Mouse (Mus musculus): ENCODE data around the gene Qdpr. TPM values are rescaled to one million over a fixed set of nuclear protein-coding genes. Genes with fewer than 3 reads are reported as not detected.

The Qdpr gene
- polyA plus RNA-seq, 1 experiment: 84.8 TPM

DNA sequence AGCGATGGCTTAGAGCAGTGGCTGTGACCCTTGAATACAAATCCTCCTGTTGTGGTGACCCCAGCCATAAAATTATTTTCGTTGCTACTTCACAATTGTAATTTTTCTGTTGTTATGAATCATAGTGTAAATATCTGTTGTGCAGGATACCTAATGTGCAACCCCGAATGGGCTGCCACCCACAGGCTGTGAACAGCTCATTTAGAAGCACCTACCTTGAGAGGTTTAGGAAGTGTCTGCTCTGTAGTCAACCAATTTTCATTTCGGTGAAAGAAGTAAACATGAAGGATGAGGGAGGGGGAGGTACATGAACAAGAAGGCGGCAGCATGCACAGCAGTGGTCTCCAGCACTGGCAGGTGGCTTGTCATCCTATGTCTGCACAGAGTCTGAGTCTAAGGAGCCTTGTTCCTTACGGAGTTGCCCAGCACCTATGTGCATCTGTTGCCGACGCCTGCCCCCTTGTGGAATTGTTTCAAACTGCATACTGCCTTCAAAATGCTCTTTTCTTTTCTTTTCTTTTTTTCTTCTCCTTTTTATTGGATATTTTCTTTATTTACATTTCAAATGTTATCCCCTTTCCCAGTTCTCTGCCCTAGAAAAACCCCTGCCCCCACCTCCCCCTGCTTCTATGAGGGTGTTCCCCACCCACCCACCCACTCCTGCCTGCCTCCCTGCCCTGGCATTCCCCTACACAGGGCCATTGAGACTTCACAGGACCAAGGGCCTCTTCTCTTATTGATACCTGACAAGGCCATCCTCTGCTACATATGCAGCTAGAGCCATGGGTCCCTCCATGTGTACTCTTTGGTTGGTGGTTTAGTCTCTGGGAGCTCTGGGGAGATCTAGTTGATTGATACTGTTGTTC, 25.8 kb downstream of the Qdpr start:
- no peak for TF ChIP-seq POLR2A (IDR thresholded peaks at IDR 0.05; ENCODE audit: low read depth, low read length)
- TF ChIP-seq CTCF (IDR thresholded peaks at IDR 0.05; ENCODE audit: extremely low read depth, insufficient read length, insufficient replicate concordance, low read depth, low read length): peak; percentile 63; the same call in 1 of the 2 replicates
- Histone ChIP-seq H3K27ac (ENCODE audit: insufficient read depth, low read depth, low read length) (no peak overlapping the region), H3K27me3 (ENCODE audit: control insufficient read depth, insufficient read depth, low read length) (no peaks in the 10 kb centered on the region), H3K4me1 (ENCODE audit: control insufficient read depth, insufficient read depth, insufficient read length, low read length) (peaks cover 3% of the 10 kb centered on the region), H3K36me3 (ENCODE audit: control insufficient read depth, insufficient read depth, low read length) (no peaks in the 10 kb centered on the region), H3K4me3 (ENCODE audit: low read depth, low read length) (no peak overlapping the region)
- 38% methylated on average over 8 of the region's 8 CpGs for WGBS

DNA sequence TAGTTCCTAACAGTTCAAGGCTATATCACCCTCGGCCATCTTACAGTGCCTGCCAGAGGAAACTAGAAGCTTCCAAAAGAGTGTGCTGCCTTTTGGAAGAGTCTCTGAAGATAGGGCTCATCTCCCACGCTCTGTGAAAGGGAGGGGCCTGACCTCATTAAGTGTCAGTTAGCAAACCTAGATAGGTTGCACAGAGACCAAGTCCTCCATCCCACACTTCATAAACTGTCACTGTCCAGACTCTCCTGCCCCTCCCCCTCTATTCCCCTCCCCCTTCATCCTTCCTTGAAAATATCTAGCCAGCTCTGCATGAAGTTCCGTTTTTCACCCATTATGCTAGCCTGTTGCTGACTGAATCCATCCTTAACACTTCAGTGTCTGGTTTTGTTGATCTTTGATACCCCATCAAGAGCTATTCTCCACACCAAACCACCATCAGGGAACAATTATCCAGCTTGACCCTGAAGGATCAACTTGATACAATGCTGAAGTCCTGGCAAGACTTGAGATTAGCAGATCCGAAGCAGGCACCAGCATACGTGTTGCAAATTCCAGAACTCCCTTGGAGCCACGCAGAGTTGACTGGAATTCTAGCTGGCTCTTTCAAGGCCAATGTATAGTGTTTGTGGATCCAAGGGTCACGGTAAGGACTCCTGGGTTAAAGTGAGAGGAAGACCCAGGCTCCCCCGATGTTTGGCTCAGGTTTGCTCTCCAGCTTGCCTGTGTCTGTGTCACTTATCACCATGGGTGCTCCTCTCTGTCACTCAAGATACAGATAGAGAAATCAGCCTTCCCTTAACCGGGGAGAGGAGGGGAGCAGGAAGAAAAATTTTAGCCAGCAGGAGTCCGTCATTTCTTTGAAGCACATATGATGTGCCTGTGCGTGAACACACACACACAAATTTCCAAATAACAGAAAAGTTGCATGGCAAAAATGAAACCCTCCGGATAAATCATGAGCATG, 27.9 kb downstream of the Qdpr start:
- TF ChIP-seq POLR2A (IDR thresholded peaks at IDR 0.05; ENCODE audit: low read depth, low read length): no peak
- TF ChIP-seq CTCF (IDR thresholded peaks at IDR 0.05; ENCODE audit: extremely low read depth, insufficient read length, insufficient replicate concordance, low read depth, low read length): no peak
- H3K36me3 ChIP-seq (ENCODE audit: control insufficient read depth, insufficient read depth, low read length): no peaks in the 10 kb centered on the region
- no peak overlapping the region for H3K4me3 ChIP-seq (ENCODE audit: low read depth, low read length)
- no peaks in the 10 kb centered on the region for H3K27me3 ChIP-seq (ENCODE audit: control insufficient read depth, insufficient read depth, low read length)
- peaks cover 3% of the 10 kb centered on the region for H3K4me1 ChIP-seq (ENCODE audit: control insufficient read depth, insufficient read depth, insufficient read length, low read length)
- no peak overlapping the region for H3K27ac ChIP-seq (ENCODE audit: insufficient read depth, low read depth, low read length)
- 69% methylated on average over 12 of the region's 12 CpGs for WGBS

GRCm38 (mm10) chr5:45419841-45420638, 30.0 kb downstream of the Qdpr start:
- H3K4me1 ChIP-seq (ENCODE audit: control insufficient read depth, insufficient read depth, insufficient read length, low read length): peaks cover 3% of the 10 kb centered on the region
- H3K4me3 ChIP-seq (ENCODE audit: low read depth, low read length): no peak overlapping the region
- TF ChIP-seq CTCF (IDR thresholded peaks at IDR 0.05; ENCODE audit: extremely low read depth, insufficient read length, insufficient replicate concordance, low read depth, low read length): peak; percentile 49; the same call in 1 of the 2 replicates
- no peak for TF ChIP-seq POLR2A (IDR thresholded peaks at IDR 0.05; ENCODE audit: low read depth, low read length)
- no peaks in the 10 kb centered on the region for H3K36me3 ChIP-seq (ENCODE audit: control insufficient read depth, insufficient read depth, low read length)
- H3K27ac ChIP-seq (ENCODE audit: insufficient read depth, low read depth, low read length): no peak overlapping the region
- no peaks in the 10 kb centered on the region for H3K27me3 ChIP-seq (ENCODE audit: control insufficient read depth, insufficient read depth, low read length)
- 48% methylated on average over 10 of the region's 10 CpGs for WGBS

GRCm38 (mm10) chr5:45417859-45418443, 32.1 kb downstream of the Qdpr start:
- Histone ChIP-seq H3K27me3 (ENCODE audit: control insufficient read depth, insufficient read depth, low read length) (no peaks in the 10 kb centered on the region), H3K4me3 (ENCODE audit: low read depth, low read length) (no peak overlapping the region), H3K4me1 (ENCODE audit: control insufficient read depth, insufficient read depth, insufficient read length, low read length) (peaks cover 3% of the 10 kb centered on the region), H3K27ac (ENCODE audit: insufficient read depth, low read depth, low read length) (no peak overlapping the region), H3K36me3 (ENCODE audit: control insufficient read depth, insufficient read depth, low read length) (no peaks in the 10 kb centered on the region)
- 40% methylated on average over 3 of the region's 3 CpGs for WGBS
- no peak for TF ChIP-seq CTCF (IDR thresholded peaks at IDR 0.05; ENCODE audit: extremely low read depth, insufficient read length, insufficient replicate concordance, low read depth, low read length)
- no peak for TF ChIP-seq POLR2A (IDR thresholded peaks at IDR 0.05; ENCODE audit: low read depth, low read length)

DNA sequence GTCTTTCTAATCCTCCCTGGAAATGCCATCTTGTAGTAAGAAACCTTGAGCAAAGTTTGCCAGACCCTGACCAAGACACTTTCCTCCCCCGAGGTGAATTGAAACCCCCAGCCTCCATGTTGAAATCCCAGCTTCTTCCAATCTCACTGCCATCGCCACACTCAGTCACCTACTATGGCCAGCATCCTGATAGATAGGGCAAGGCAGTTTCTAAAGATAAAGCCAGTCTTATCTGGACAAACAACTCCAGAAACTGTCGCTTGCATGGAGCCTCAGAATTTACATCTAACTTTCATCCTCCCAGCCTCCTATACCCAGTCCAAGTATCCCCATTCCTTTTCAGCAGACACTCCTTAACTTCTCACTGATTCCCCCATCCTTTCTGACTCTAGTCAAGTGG, 33.6 kb downstream of the Qdpr start:
- WGBS: 75% methylated on average over 3 of the region's 3 CpGs
- H3K36me3 ChIP-seq (ENCODE audit: control insufficient read depth, insufficient read depth, low read length): no peaks in the 10 kb centered on the region
- H3K4me1 ChIP-seq (ENCODE audit: control insufficient read depth, insufficient read depth, insufficient read length, low read length): peaks cover 3% of the 10 kb centered on the region
- TF ChIP-seq CTCF (IDR thresholded peaks at IDR 0.05; ENCODE audit: extremely low read depth, insufficient read length, insufficient replicate concordance, low read depth, low read length) (no peak), POLR2A (IDR thresholded peaks at IDR 0.05; ENCODE audit: low read depth, low read length) (no peak)
- no peak overlapping the region for H3K4me3 ChIP-seq (ENCODE audit: low read depth, low read length)
- no peaks in the 10 kb centered on the region for H3K27me3 ChIP-seq (ENCODE audit: control insufficient read depth, insufficient read depth, low read length)
- no peak overlapping the region for H3K27ac ChIP-seq (ENCODE audit: insufficient read depth, low read depth, low read length)

DNA sequence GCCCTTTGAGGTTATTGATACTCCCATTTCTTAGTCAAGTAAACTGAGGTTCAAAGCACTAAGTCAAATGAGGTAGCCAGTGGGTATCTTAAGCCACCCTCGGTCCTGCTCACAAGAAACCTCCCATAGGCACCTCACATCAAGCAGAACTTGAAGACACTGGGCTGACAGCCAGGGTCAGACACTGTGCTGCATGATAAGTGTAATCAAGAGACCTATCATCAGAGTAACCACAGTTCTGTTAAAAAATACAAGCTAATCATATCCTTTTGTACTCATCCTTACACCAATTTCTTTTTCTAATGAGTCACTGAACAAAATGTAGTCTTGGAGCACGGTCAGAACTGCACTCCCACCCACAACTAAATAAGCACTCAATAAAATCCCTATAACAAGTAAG, 43.9 kb downstream of the Qdpr start:
- no peak overlapping the region for H3K27ac ChIP-seq (ENCODE audit: insufficient read depth, low read depth, low read length)
- WGBS: 59% methylated on average over 2 of the region's 2 CpGs
- no peak overlapping the region for H3K4me3 ChIP-seq (ENCODE audit: low read depth, low read length)
- no peaks in the 10 kb centered on the region for H3K36me3 ChIP-seq (ENCODE audit: control insufficient read depth, insufficient read depth, low read length)
- no peaks in the 10 kb centered on the region; the same call in 1 of the 2 replicates for H3K27me3 ChIP-seq (ENCODE audit: control insufficient read depth, insufficient read depth, low read length)
- TF ChIP-seq CTCF (IDR thresholded peaks at IDR 0.05; ENCODE audit: extremely low read depth, insufficient read length, insufficient replicate concordance, low read depth, low read length): no peak
- no peak for TF ChIP-seq POLR2A (IDR thresholded peaks at IDR 0.05; ENCODE audit: low read depth, low read length)
- H3K4me1 ChIP-seq (ENCODE audit: control insufficient read depth, insufficient read depth, insufficient read length, low read length): no peaks in the 10 kb centered on the region
